Mouse (Mus musculus) forebrain, embryonic 12.5 days (tissue): Measurements from ENCODE around the gene Mnat1. TPM values are rescaled to one million over a fixed set of nuclear protein-coding genes. Genes with fewer than 3 reads are reported as not detected.

Source experiments
- ATAC-seq: fragments of 200-750 bp; cut with Nextera tagmentation; 2 replicates; pipeline ENCODE4 v1.8.0; 2017; ENCODE audit warnings: moderate TSS enrichment; ENCODE audit not compliant: low FRiP score
- H3K27ac ChIP-seq: fragments of 300-500 bp; sonication (generic); 2 replicates; pipeline ENCODE4 v1.5.1; 2016; ENCODE audit warnings: mild to moderate bottlenecking
- H3K27me3 ChIP-seq: fragments of 300-500 bp; sonication (generic); 2 replicates; pipeline ENCODE4 v1.6.1; 2016; ENCODE audit warnings: mild to moderate bottlenecking
- H3K36me3 ChIP-seq: fragments of 300-500 bp; sonication (generic); replicated peaks from 2 replicates; pipeline ENCODE4 v1.6.1; 2016; ENCODE audit warnings: mild to moderate bottlenecking
- H3K4me1 ChIP-seq: fragments of 300-500 bp; sonication (generic); 2 replicates; pipeline ENCODE4 v1.6.1; 2016
- H3K4me2 ChIP-seq: fragments of 300-500 bp; sonication (generic); 2 replicates; pipeline ENCODE4 v1.6.1; 2016; ENCODE audit warnings: mild to moderate bottlenecking, moderate library complexity
- H3K4me3 ChIP-seq: fragments of 300-500 bp; sonication (generic); replicated peaks from 2 replicates; pipeline ENCODE4 v1.5.1; 2016; ENCODE audit warnings: mild to moderate bottlenecking
- H3K9ac ChIP-seq: fragments of 300-500 bp; sonication (generic); 2 replicates; pipeline ENCODE4 v1.6.1; 2016; ENCODE audit warnings: mild to moderate bottlenecking
- H3K9me3 ChIP-seq: fragments of 300-500 bp; sonication (generic); 2 replicates; pipeline ENCODE4 v1.6.1; 2016
- WGBS: fragments of 180-500 bp; shearing (Covaris S2); methylation state at CpG from one replicate; pipeline ENCODE4 v1.1.7; 2016; 5-methylcytosine and 5-hydroxymethylcytosine counted together
- polyA plus RNA-seq: library from polyadenylated mRNA; unstranded; fragments of >200 nt; fragmentation: Nextera tagmentation; extraction: Ambion mirVana; gene quantifications from 2 replicates; pipeline ENCODE4 v1.2.1, GENCODE M21; 2016

Mnat1 gene
- polyA plus RNA-seq, 1 experiment from 2014 or later, result 26.7 TPM

GRCm38 (mm10) chr12:73300531-73300930, 177.0 kb downstream of the Mnat1 start:
- no peak overlapping the region for H3K4me2 ChIP-seq
- no peak for ATAC-seq
- no peak overlapping the region for H3K9ac ChIP-seq
- no peak overlapping the region for H3K4me3 ChIP-seq
- H3K4me1 ChIP-seq, result no peaks in the 10 kb centered on the region; the same call in 1 of the 2 replicates
- H3K36me3 ChIP-seq, result no peaks in the 10 kb centered on the region
- 87% methylated on average over 2 of the region's 2 CpGs for WGBS
- no peaks in the 10 kb centered on the region for H3K9me3 ChIP-seq
- H3K27me3 ChIP-seq, result no peaks in the 10 kb centered on the region
- H3K27ac ChIP-seq, result no peak overlapping the region

- Histone ChIP-seq H3K4me1 (no peaks in the 10 kb centered on the region), H3K27me3 (no peaks in the 10 kb centered on the region), H3K36me3 (no peaks in the 10 kb centered on the region), H3K4me2 (no peak overlapping the region), H3K27ac (no peak overlapping the region), H3K4me3 (no peak overlapping the region), H3K9me3 (no peaks in the 10 kb centered on the region), H3K9ac (no peak overlapping the region)
- 93% methylated on average over 4 of the region's 4 CpGs for WGBS
- ATAC-seq, result no peak
Measured at GRCm38 (mm10) chr12:73304636-73305035, 181.1 kb downstream of the Mnat1 start.

GRCm38 (mm10) chr12:73307750-73308149, 184.2 kb downstream of the Mnat1 start:
- Histone ChIP-seq H3K27ac (no peak overlapping the region), H3K4me1 (no peaks in the 10 kb centered on the region), H3K36me3 (no peaks in the 10 kb centered on the region), H3K9me3 (no peaks in the 10 kb centered on the region), H3K4me2 (no peak overlapping the region), H3K9ac (no peak overlapping the region), H3K4me3 (no peak overlapping the region), H3K27me3 (no peaks in the 10 kb centered on the region)
- no peak for ATAC-seq
- 91% methylated on average over 4 of the region's 4 CpGs for WGBS

- Histone ChIP-seq H3K9me3 (no peaks in the 10 kb centered on the region), H3K9ac (no peak overlapping the region), H3K4me3 (no peak overlapping the region), H3K36me3 (no peaks in the 10 kb centered on the region), H3K4me1 (no peaks in the 10 kb centered on the region), H3K27ac (no peak overlapping the region), H3K27me3 (no peaks in the 10 kb centered on the region), H3K4me2 (no peak overlapping the region)
- no peak for ATAC-seq
- WGBS, result 91% methylated on average over 2 of the region's 2 CpGs
Measured at GRCm38 (mm10) chr12:73308711-73309110, 185.2 kb downstream of the Mnat1 start.

GRCm38 (mm10) chr12:73317706-73318686, 194.5 kb downstream of the Mnat1 start:
- ATAC-seq, result no peak
- no peak overlapping the region for H3K9ac ChIP-seq
- no peaks in the 10 kb centered on the region for H3K9me3 ChIP-seq
- H3K27me3 ChIP-seq, result no peaks in the 10 kb centered on the region
- no peak overlapping the region for H3K4me2 ChIP-seq
- peaks cover 6% of the 10 kb centered on the region; the same call in 1 of the 2 replicates for H3K36me3 ChIP-seq
- no peak overlapping the region for H3K4me3 ChIP-seq
- 0 out of 2 replicates have a peak, but pooled peaks cover 3% of the 10 kb centered on the region for H3K4me1 ChIP-seq
- H3K27ac ChIP-seq, result no peak overlapping the region
- 94% methylated on average over 7 of the region's 7 CpGs for WGBS

Other genes starting within 250 kb of the Mnat1 start
- gene Six6, start 183.8 kb upstream of the Mnat1 start, polyA plus RNA-seq, result 0.26 and 1.6 TPM in 2 replicates
- gene 4930447C04Rik, start 182.9 kb upstream of the Mnat1 start, polyA plus RNA-seq, result 2.3 and 3.2 TPM in 2 replicates
- gene Six1, start 69.8 kb upstream of the Mnat1 start, polyA plus RNA-seq, result 8.5 and 11.0 TPM in 2 replicates
- gene Six4, start 10.3 kb upstream of the Mnat1 start, polyA plus RNA-seq, result 3.2 and 4.0 TPM in 2 replicates
- gene Trmt5, start 163.0 kb downstream of the Mnat1 start, polyA plus RNA-seq, result 16.0 and 16.3 TPM in 2 replicates
- gene Slc38a6, start 163.1 kb downstream of the Mnat1 start, polyA plus RNA-seq, result 8.9 and 11.8 TPM in 2 replicates